Comparison of ENCODE assay signal across 21 mouse cellular contexts in the genomic region with DNA sequence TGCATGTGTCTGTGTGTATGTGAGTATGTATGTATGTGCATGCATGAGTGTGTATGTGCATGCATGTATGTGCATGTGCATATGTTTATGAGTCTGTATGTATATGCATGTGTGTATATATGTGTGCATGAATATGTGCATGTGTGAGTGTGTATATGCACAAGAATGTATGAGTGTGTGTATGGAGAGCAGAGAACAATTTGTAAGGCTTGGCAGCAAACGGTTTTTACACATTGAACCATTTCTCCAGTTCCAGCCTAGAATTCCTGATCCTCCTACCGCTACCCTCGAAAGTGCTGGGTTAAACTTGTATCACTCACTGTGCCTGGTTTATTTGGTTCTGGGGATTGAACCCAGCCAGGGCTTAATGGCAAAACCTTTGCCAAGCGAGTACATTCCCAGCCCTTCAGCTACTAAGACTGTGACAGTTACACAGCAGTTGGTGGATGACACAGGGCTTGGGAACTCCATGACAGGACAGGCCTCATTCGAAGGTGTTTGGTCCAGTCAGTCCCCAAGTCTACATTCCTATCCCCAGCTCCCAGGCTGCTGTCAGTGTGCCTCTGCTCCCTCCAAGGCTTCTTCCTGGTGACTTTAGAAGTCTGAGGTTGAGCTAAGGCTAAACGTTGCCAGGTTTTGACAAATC.
A peak's percentile ranks its signal among the peaks of the same experiment; 100 is the strongest.
DNase-seq lines count a peak whose midpoint lies in the region; ATAC-seq lines count a peak whose summit lies in the region.
"Had no signal": no experiment of that assay in that cellular context is flagged by ENCODE, and none has a peak within 500 bp of the region (broad histone marks: within the 10 kb centered on the region; RNA-seq: fewer than 3 reads in every experiment).

No protein-coding gene starts in this region.

- no peak for ATAC-seq in hindbrain, embryonic 12.5 days (ENCODE audit: low FRiP score)
- ATAC-seq in limb, embryonic 12.5 days (ENCODE audit: insufficient number of reproducible peaks, insufficient read depth, low FRiP score, low TSS enrichment, low read depth) = no peak
- no peak for ATAC-seq in frontal cortex, adult (ENCODE audit: low TSS enrichment)
- ATAC-seq: CD4-positive, CD25-positive, alpha-beta regulatory T cell, adult 4 months; midbrain, embryonic 16.5 days; Patski had no signal

- peak overlapping the region; percentile 29; the same call in 1 of the 2 replicates for H3K27ac ChIP-seq in hindbrain, embryonic 10.5 days
- no peak overlapping the region for H3K27ac ChIP-seq in hindbrain, embryonic 12.5 days
- H3K27ac ChIP-seq in limb, embryonic 12.5 days = peak overlapping the region; percentile 60; the same call in 1 of the 2 replicates
- H3K27ac ChIP-seq: heart, adult 2 months; hindbrain, embryonic 15.5 days; left cerebral cortex, adult 2 months; liver, embryonic 13.5 days had no signal

- no peak overlapping the region for H3K9ac ChIP-seq in hindbrain, embryonic 12.5 days
- no peak overlapping the region for H3K9ac ChIP-seq in limb, embryonic 12.5 days (replicated peaks)
- H3K9ac ChIP-seq: hindbrain, embryonic 15.5 days; liver, embryonic 13.5 days; lung, embryonic 14.5 days had no signal

- H3K9me3 ChIP-seq in hindbrain, embryonic 10.5 days = 0 out of 2 replicates have a peak, but pooled peaks cover 3% of the 10 kb centered on the region
- H3K9me3 ChIP-seq in hindbrain, embryonic 12.5 days (replicated peaks) = 0 out of 2 replicates have a peak, but pooled peaks cover 3% of the 10 kb centered on the region
- H3K9me3 ChIP-seq in limb, embryonic 12.5 days = peaks cover 6% of the 10 kb centered on the region; the same call in 1 of the 2 replicates
- H3K9me3 ChIP-seq: hindbrain, embryonic 15.5 days; liver, embryonic 13.5 days had no signal

- no peak overlapping the region for H3K4me2 ChIP-seq in hindbrain, embryonic 12.5 days (replicated peaks)
- no peak overlapping the region for H3K4me2 ChIP-seq in limb, embryonic 12.5 days
- H3K4me2 ChIP-seq: hindbrain, embryonic 15.5 days; liver, embryonic 13.5 days; lung, embryonic 14.5 days had no signal

- no peak overlapping the region for H3K4me3 ChIP-seq in hindbrain, embryonic 10.5 days
- H3K4me3 ChIP-seq in hindbrain, embryonic 12.5 days = no peak overlapping the region
- H3K4me3 ChIP-seq in limb, embryonic 12.5 days (replicated peaks) = no peak overlapping the region
- H3K4me3 ChIP-seq: heart, adult 2 months; hindbrain, embryonic 15.5 days; left cerebral cortex, adult 2 months; liver, embryonic 13.5 days had no signal

- WGBS in hindbrain, embryonic 10.5 days = 80% methylated on average over 6 of the region's 6 CpGs
- WGBS in hindbrain, embryonic 12.5 days = 79% methylated on average over 6 of the region's 6 CpGs
- 76% methylated on average over 6 of the region's 6 CpGs for WGBS in limb, embryonic 12.5 days

- no peaks in the 10 kb centered on the region for H3K27me3 ChIP-seq in hindbrain, embryonic 10.5 days (ENCODE audit: insufficient read depth, poor library complexity, severe bottlenecking)
- H3K27me3 ChIP-seq in hindbrain, embryonic 12.5 days = no peaks in the 10 kb centered on the region
- no peaks in the 10 kb centered on the region for H3K27me3 ChIP-seq in limb, embryonic 12.5 days
- H3K27me3 ChIP-seq: hindbrain, embryonic 15.5 days; liver, embryonic 13.5 days; Patski had no signal

- H3K4me1 ChIP-seq in hindbrain, embryonic 10.5 days (replicated peaks) = peaks cover 46% of the 10 kb centered on the region
- no peaks in the 10 kb centered on the region for H3K4me1 ChIP-seq in hindbrain, embryonic 12.5 days
- peaks cover 31% of the 10 kb centered on the region for H3K4me1 ChIP-seq in limb, embryonic 12.5 days (replicated peaks)
- H3K4me1 ChIP-seq: hindbrain, embryonic 15.5 days had no signal

- DNase-seq in hindbrain, embryonic 10.5 days (ENCODE audit: low spot score) = no peak
- DNase-seq in thymus, postnatal 0 days (ENCODE audit: low spot score) = peak; percentile 1
- DNase-seq in thymus, adult 18-20 months = no peak
- DNase-seq in layer of hippocampus, postnatal 14 days (ENCODE audit: low spot score in 2 of 2) = no peak
- DNase-seq: adrenal gland, adult 8-10 months; cerebellum, adult 9-10 months; gastrocnemius, postnatal 36 days; heart, adult 2 months; kidney, adult 8-10 months; kidney, postnatal 25 days; liver, embryonic 13.5 days; lung, embryonic 14.5 days; thymus, postnatal 14 days had no signal

- no peaks in the 10 kb centered on the region for H3K36me3 ChIP-seq in hindbrain, embryonic 10.5 days
- no peaks in the 10 kb centered on the region for H3K36me3 ChIP-seq in hindbrain, embryonic 12.5 days
- no peaks in the 10 kb centered on the region for H3K36me3 ChIP-seq in limb, embryonic 12.5 days
- H3K36me3 ChIP-seq: hindbrain, embryonic 15.5 days; liver, embryonic 13.5 days had no signal
